Mouse (Mus musculus) forebrain, embryonic 13.5 days (tissue): Measurements from ENCODE around the gene Mto1. TPM values are rescaled to one million over a fixed set of nuclear protein-coding genes. Genes with fewer than 3 reads are reported as not detected.

Experiments
- ATAC-seq: fragments of 200-750 bp; cut with Nextera tagmentation; 2 replicates; pipeline ENCODE4 v1.8.0; 2017
- H3K27ac ChIP-seq: fragments of 300-500 bp; sonication (generic); 2 replicates; pipeline ENCODE4 v1.5.1; 2015; ENCODE audit warnings: inconsistent platforms, mild to moderate bottlenecking, moderate library complexity
- H3K27me3 ChIP-seq: fragments of 300-500 bp; sonication (generic); 2 replicates; pipeline ENCODE4 v1.6.1; 2015; ENCODE audit warnings: mild to moderate bottlenecking, inconsistent platforms
- H3K36me3 ChIP-seq: fragments of 300-500 bp; sonication (generic); 2 replicates; pipeline ENCODE4 v1.6.1; 2015; ENCODE audit warnings: mild to moderate bottlenecking, inconsistent platforms; ENCODE audit not compliant: poor library complexity, severe bottlenecking
- H3K4me1 ChIP-seq: fragments of 300-500 bp; sonication (generic); 2 replicates; pipeline ENCODE4 v1.6.1; 2015; ENCODE audit warnings: inconsistent platforms
- H3K4me2 ChIP-seq: fragments of 300-500 bp; sonication (generic); 2 replicates; pipeline ENCODE4 v1.6.1; 2015; ENCODE audit warnings: inconsistent platforms, mild to moderate bottlenecking, moderate library complexity
- H3K4me3 ChIP-seq: fragments of 300-500 bp; sonication (generic); 2 replicates; pipeline ENCODE4 v1.5.1; 2015; ENCODE audit warnings: mild to moderate bottlenecking, inconsistent platforms
- H3K9ac ChIP-seq: fragments of 300-500 bp; sonication (generic); 2 replicates; pipeline ENCODE4 v1.6.1; 2015; ENCODE audit warnings: mild to moderate bottlenecking, inconsistent platforms
- H3K9me3 ChIP-seq: fragments of 300-500 bp; sonication (generic); replicated peaks from 2 replicates; pipeline ENCODE4 v1.6.1; 2016; ENCODE audit warnings: inconsistent platforms
- WGBS: fragments of 180-500 bp; shearing (Covaris S2); methylation state at CpG from one replicate; pipeline ENCODE4 v1.1.7; 2015; 5-methylcytosine and 5-hydroxymethylcytosine counted together
- polyA plus RNA-seq: library from polyadenylated mRNA; unstranded; fragments of >200 nt; fragmentation: Nextera tagmentation; extraction: Ambion mirVana; gene quantifications from 2 replicates; pipeline ENCODE4 v1.2.1, GENCODE M21; 2015

Gene Mto1
- polyA plus RNA-seq, 1 experiment from 2014 or later: 26.1 TPM

DNA sequence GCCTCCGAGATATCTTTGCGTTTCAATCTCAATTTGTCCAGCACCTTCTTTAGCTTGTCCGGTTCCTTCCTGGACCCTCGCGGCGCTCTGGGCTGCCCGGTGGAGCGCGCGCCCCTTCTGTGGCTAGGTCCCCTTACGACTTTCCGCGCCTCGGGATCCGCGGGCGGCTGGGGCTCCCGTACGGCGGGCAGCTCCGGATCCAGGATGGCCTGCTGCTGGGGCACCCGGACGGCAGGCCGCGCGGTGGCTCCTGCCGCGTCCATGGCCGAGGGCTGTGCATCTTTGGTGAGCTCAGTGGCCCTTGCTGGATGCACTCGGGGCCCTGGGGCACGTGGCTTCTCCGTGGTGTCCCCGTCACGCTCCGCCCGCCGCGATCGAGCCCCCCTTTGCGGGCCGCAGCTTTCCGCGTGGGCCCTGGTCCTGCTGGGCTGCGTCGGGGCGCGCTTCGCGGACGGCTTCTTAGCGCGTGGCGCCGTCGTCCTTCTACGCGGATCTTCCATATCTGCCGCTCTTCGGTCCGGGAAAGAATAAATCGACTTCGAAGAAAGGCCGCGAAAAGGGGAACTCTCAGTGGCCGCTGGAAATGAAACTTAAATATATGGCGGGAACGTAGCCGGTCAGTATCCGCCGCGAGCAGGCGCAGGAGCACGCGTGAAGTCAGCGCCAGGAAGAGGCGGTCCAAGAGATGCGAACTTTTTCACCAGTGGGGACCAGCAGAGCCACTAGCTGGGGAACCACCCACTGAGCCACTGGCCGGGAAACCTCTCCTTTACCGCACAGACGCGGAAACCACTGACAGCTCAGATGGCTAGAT is 5.2 kb upstream of the Mto1 start, which contains the start of gene Cgas:
Cgas (minus strand) TSS at position 659 of the 814 bp plus-strand sequence.
- Histone ChIP-seq H3K9me3 (no peaks in the 10 kb centered on the region), H3K9ac (peak within 1 kb of the TSS; percentile 58), H3K36me3 (no peaks in the 10 kb centered on the region), H3K27me3 (peaks cover 73% of the 10 kb centered on the region), H3K4me2 (peak within 1 kb of the TSS; percentile 72), H3K4me3 (peak within 1 kb of the TSS; percentile 44), H3K27ac (no peak within 1 kb of the TSS), H3K4me1 (peaks cover 15% of the 10 kb centered on the region)
- under 1% methylated on average over 81 of the region's 81 CpGs for WGBS
- ATAC-seq: peak; percentile 66; the same call in 1 of the 2 replicates

DNA sequence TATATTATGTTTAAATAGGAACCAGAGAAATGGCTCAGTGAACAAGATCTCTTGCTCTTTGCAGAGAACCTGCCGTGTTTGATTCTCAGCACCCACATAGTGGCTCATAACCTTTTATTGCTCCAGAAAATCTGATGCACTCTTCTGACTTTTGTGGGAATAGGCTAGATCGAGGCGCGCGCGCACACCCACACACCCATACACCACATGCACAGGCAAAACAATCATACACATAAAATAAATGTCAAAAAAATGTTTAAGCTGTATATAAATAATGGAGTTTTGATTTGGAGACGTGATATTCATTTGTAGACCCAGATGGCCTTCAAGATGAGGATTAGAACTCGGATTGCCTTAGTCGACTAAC is 419 bp upstream of the Mto1 start:
- 23% methylated on average over 9 of the region's 9 CpGs for WGBS
- Histone ChIP-seq H3K4me2 (peak overlapping the region; percentile 66), H3K36me3 (peaks cover 15% of the 10 kb centered on the region), H3K4me1 (peaks cover 19% of the 10 kb centered on the region), H3K27ac (no peak overlapping the region), H3K4me3 (peak overlapping the region; percentile 87), H3K27me3 (peaks cover 41% of the 10 kb centered on the region), H3K9me3 (no peaks in the 10 kb centered on the region), H3K9ac (peak overlapping the region; percentile 86)
- ATAC-seq: peak; percentile 48

DNA sequence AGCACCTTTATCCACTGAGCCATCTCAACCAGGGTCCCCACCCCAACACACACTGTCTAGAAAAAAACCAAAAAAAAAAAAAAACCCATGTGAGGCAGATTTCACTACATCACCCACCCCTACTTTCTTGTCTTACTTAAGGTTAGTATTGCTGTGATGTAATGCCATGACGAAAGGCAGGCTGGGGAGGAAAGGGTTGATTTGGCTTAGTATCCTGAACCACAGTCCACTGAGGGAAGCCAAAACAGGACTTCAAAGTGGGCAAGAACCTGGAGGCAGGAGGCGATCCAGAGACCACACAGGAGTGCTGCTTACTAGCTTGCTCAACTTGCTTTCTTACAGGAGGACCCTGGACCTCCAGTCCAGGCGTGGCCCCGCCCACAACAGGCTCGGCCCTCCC is 2.4 kb downstream of the Mto1 start:
- Histone ChIP-seq H3K4me2 (no peak overlapping the region), H3K36me3 (peaks cover 35% of the 10 kb centered on the region), H3K9me3 (no peaks in the 10 kb centered on the region), H3K4me3 (no peak overlapping the region), H3K4me1 (peaks cover 13% of the 10 kb centered on the region), H3K27ac (no peak overlapping the region), H3K27me3 (peaks cover 15% of the 10 kb centered on the region), H3K9ac (no peak overlapping the region)
- no peak for ATAC-seq
- WGBS: 77% methylated on average over 5 of the region's 5 CpGs

DNA sequence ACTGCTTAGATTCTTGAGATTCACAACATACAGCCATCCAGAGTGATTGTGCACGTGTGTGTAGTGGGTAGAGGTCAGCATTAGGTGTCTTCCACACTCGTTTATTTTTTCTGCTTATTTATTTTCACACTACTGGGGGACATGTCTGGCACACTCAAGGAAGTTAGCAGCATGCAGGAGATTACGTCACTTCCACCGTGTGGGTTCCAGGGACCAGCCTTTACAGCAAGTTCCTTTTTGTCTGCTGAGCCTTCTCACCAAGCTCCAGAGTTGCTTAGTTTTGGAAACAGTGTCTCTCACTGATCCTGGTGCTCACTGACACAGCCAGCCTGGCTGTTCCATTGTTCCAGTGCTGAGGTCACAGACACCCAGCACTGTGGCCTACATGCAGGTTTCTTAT is 3.4 kb downstream of the Mto1 start:
- Histone ChIP-seq H3K36me3 (peaks cover 35% of the 10 kb centered on the region), H3K27me3 (peaks cover 6% of the 10 kb centered on the region), H3K4me1 (peaks cover 13% of the 10 kb centered on the region), H3K27ac (no peak overlapping the region), H3K4me2 (no peak overlapping the region), H3K9ac (no peak overlapping the region), H3K4me3 (no peak overlapping the region), H3K9me3 (no peaks in the 10 kb centered on the region)
- WGBS: 90% methylated on average over 4 of the region's 4 CpGs
- no peak for ATAC-seq

DNA sequence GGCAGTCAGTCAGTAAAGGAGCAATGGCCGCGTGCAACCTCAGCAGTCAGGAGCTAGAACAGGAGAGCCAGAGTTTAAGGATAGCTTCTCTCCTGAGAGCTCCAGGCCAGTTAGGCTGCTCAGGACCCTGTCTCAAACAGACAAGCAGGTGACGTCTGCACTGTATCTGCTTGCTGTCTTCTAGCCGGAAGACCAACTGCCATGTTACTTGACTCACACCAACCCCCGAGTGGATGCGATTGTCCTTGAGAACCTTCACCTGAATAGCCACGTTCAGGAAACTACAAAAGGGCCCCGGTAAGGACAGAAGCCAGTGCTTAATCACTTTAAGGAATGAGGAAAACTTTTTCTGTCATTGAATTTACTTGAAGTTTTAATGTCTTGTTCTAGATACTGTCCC is 9.0 kb downstream of the Mto1 start:
- H3K27ac ChIP-seq: no peak overlapping the region
- H3K9ac ChIP-seq: no peak overlapping the region
- H3K9me3 ChIP-seq: no peaks in the 10 kb centered on the region
- no peaks in the 10 kb centered on the region for H3K4me1 ChIP-seq
- 95% methylated on average over 8 of the region's 8 CpGs for WGBS
- H3K4me2 ChIP-seq: no peak overlapping the region
- no peaks in the 10 kb centered on the region for H3K27me3 ChIP-seq
- ATAC-seq: no peak
- H3K4me3 ChIP-seq: no peak overlapping the region
- H3K36me3 ChIP-seq: peaks cover 65% of the 10 kb centered on the region

DNA sequence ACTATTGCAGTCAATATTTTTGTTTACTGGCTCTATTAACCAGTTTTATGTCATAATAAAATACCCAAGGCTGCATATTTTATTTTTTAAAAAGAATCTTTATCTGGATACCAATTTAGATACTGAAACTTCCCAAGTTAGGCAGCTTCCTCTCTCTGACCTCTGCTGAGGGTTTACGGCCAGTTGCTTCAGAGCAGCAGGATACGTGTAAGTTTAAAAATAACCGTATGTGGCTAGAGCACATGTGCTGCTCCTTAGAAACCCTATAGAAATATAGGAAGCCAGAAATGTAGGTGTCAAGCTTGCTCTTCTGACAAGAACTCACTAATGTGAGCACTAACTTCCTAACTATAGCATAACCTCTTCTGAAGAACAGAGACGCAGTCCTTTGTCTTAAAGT is 15.3 kb downstream of the Mto1 start:
- H3K4me2 ChIP-seq: no peak overlapping the region
- no peak overlapping the region for H3K4me3 ChIP-seq
- ATAC-seq: no peak
- no peak overlapping the region for H3K27ac ChIP-seq
- H3K9me3 ChIP-seq: no peaks in the 10 kb centered on the region
- no peaks in the 10 kb centered on the region for H3K4me1 ChIP-seq
- 97% methylated on average over 4 of the region's 4 CpGs for WGBS
- peaks cover 86% of the 10 kb centered on the region for H3K36me3 ChIP-seq
- no peak overlapping the region for H3K9ac ChIP-seq
- H3K27me3 ChIP-seq: no peaks in the 10 kb centered on the region

DNA sequence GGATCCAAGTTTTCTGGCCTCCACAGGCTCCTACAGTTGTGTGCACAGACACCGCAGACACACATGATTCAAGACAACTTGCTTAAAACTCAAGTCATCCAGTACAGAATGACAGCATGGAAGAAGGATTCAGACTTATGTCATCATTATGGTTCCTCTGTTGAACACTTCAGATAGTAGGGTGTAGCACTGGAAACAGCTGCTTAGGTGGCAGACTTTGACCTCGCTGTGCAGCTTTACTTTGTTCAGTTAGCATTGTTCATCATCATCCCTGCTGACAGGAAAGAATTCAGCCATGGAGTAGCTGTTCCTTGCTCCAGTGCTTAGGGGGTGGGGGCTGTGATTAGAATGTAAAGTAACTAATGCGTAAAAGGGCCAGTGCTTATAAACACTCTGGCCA is 17.7 kb downstream of the Mto1 start:
- Histone ChIP-seq H3K36me3 (peaks cover 87% of the 10 kb centered on the region), H3K4me3 (no peak overlapping the region), H3K9me3 (no peaks in the 10 kb centered on the region), H3K27ac (no peak overlapping the region), H3K4me1 (no peaks in the 10 kb centered on the region), H3K27me3 (no peaks in the 10 kb centered on the region), H3K9ac (no peak overlapping the region), H3K4me2 (no peak overlapping the region)
- 91% methylated on average over 3 of the region's 3 CpGs for WGBS
- no peak for ATAC-seq

DNA sequence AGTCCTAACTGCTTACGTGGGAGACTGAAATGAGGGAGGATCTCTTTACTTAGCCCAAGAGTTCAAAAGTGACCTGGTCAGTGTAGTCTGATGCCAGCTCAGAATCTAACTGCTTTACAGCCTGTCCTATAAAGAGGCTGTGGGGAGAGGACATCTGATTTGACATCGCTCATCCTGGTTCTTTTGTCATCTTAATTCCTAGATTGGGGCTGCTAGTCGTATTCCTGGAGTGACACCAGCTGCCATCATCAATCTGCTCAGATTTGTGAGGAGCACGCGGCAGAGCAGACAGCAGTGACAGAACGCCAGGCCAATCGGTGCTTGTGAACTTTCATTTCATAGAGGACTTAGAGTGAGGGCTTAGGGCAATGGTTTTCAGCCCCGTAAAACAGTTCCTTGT is 25.6 kb downstream of the Mto1 start:
- H3K9ac ChIP-seq: peak overlapping the region; percentile 1; the same call in 1 of the 2 replicates
- ATAC-seq: no peak

DNA sequence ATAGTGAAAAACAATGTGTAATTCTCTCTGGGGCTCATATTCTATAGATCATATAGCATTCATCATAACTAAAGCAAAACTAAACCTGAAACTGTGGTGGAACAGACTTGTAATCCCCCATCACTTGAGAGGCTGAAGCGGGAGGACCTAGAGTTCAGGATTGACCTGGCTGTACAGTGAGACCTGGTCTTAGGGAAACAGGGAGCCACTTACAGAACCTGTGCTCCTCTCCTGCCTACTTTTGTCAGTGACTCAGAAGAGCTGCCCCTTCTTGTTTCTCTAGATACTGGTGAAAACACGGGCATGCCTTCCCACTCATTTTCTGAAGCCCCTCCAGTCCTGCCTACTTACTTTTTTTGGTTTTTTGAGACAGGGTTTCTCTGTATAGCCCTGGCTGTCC is 26.3 kb downstream of the Mto1 start:
- Histone ChIP-seq H3K9ac (no peak overlapping the region), H3K36me3 (peaks cover 75% of the 10 kb centered on the region)

More for the DNA sequence above, 25.6 kb downstream of the Mto1 start:
- no peak overlapping the region for H3K4me2 ChIP-seq
- H3K27ac ChIP-seq: peak overlapping the region; percentile 10; the same call in 1 of the 2 replicates
- H3K9me3 ChIP-seq: no peaks in the 10 kb centered on the region
- peaks cover 75% of the 10 kb centered on the region for H3K36me3 ChIP-seq
- WGBS: 84% methylated on average over 8 of the region's 8 CpGs
- peaks cover 6% of the 10 kb centered on the region for H3K4me1 ChIP-seq
- no peaks in the 10 kb centered on the region for H3K27me3 ChIP-seq
- no peak overlapping the region for H3K4me3 ChIP-seq

DNA sequence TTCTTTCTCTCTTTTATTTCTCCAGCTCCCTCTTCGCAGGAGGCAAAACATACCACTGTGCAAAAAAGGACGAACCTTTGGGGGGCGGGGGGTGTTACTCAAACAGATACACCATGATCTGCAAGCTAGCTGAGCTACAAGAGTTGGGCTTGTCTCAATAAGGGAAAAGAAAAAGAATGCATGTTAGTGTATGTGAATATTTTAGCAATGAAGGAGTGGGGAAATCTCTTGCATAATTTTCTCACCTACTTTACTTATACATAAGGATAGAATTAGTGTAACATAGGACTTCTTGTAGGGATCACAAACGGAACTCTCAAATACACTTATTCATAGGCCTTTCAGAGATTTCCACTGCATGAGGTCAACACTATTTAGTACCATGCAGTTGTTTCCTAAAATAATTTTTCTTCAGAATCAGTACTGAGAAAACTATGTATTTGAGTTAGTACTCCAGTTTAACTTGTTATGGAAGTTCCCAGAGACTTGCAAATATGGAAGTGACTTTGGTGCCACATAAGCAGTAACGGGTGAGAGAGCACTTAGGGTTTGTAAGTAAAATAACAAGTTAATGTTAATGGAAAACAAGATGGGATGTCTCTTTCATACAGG is 26.9 kb downstream of the Mto1 start:
- Histone ChIP-seq H3K4me1 (peaks cover 18% of the 10 kb centered on the region), H3K4me3 (no peak overlapping the region), H3K27ac (no peak overlapping the region), H3K9me3 (no peaks in the 10 kb centered on the region), H3K36me3 (peaks cover 76% of the 10 kb centered on the region), H3K27me3 (no peaks in the 10 kb centered on the region), H3K9ac (no peak overlapping the region), H3K4me2 (no peak overlapping the region)
- WGBS: 88% methylated on average over 5 of the region's 5 CpGs
- no peak for ATAC-seq

More for the DNA sequence above, 26.3 kb downstream of the Mto1 start:
- H3K9me3 ChIP-seq: no peaks in the 10 kb centered on the region
- ATAC-seq: no peak
- H3K27me3 ChIP-seq: no peaks in the 10 kb centered on the region
- WGBS: 82% methylated on average over 2 of the region's 2 CpGs
- no peak overlapping the region for H3K4me3 ChIP-seq
- H3K27ac ChIP-seq: no peak overlapping the region
- peaks cover 13% of the 10 kb centered on the region for H3K4me1 ChIP-seq
- H3K4me2 ChIP-seq: no peak overlapping the region

DNA sequence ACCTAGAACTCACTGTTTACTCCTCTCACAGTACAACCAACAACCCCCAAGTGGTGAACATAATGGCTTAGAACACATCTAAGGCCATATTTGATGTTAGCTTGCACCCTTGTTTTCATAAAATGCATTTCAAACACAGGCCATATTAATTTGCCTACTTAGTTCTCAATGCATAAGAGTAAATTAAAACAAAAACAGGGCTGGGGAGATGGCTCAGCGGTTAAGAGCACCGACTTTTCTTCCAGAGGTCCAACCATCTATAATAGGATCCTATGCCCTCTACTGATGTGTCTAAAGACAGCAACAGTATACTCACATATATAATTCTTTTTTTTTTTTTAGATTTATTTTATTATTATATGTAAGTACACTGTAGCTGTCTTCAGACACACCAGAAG is 27.4 kb downstream of the Mto1 start:
- no peak overlapping the region for H3K9ac ChIP-seq

DNA sequence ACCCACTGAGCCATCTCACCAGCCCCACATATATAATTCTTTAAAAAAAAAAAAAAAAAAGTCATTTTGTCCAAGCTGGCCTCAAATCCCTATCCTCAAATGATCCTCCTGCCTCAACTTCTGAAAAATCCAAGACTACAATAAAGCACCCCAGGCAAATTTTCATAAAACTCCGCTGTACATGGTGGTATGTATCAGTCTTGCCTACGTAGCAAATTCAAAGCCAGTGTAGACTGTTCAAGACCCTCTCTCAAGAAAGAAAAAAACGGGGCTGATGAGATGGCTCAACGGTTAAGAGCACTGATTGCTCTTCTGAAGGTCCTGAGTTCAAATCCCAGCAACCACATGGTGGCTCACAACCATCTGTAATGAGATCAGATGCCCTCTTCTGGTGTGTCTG is 27.9 kb downstream of the Mto1 start:
- no peaks in the 10 kb centered on the region for H3K9me3 ChIP-seq
- 83% methylated on average over 4 of the region's 4 CpGs for WGBS
- ATAC-seq: 0 out of 2 replicates have a peak, but pooled peaks have one; percentile 19
- no peak overlapping the region for H3K4me3 ChIP-seq
- no peak overlapping the region for H3K4me2 ChIP-seq
- peaks cover 22% of the 10 kb centered on the region for H3K4me1 ChIP-seq
- H3K27me3 ChIP-seq: no peaks in the 10 kb centered on the region
- H3K9ac ChIP-seq: no peak overlapping the region
- H3K27ac ChIP-seq: no peak overlapping the region
- peaks cover 67% of the 10 kb centered on the region for H3K36me3 ChIP-seq

More for the DNA sequence above, 27.4 kb downstream of the Mto1 start:
- no peaks in the 10 kb centered on the region for H3K27me3 ChIP-seq
- no peak for ATAC-seq
- no peak overlapping the region for H3K27ac ChIP-seq
- H3K4me2 ChIP-seq: no peak overlapping the region
- no peak overlapping the region for H3K4me3 ChIP-seq
- no peaks in the 10 kb centered on the region for H3K9me3 ChIP-seq
- H3K36me3 ChIP-seq: peaks cover 72% of the 10 kb centered on the region
- peaks cover 22% of the 10 kb centered on the region for H3K4me1 ChIP-seq
- WGBS: 93% methylated on average over 2 of the region's 2 CpGs
